Mouse (Mus musculus): Measurements from ENCODE around the gene Cox4i1. TPM values are rescaled to one million over a fixed set of nuclear protein-coding genes. Genes with fewer than 3 reads are reported as not detected.
A peak's percentile ranks its signal among the peaks of the same experiment; 100 is the strongest.

Cox4i1 gene
- total and polyA plus RNA-seq, 3 experiments: 519 to 970 (median 711) TPM

DNA sequence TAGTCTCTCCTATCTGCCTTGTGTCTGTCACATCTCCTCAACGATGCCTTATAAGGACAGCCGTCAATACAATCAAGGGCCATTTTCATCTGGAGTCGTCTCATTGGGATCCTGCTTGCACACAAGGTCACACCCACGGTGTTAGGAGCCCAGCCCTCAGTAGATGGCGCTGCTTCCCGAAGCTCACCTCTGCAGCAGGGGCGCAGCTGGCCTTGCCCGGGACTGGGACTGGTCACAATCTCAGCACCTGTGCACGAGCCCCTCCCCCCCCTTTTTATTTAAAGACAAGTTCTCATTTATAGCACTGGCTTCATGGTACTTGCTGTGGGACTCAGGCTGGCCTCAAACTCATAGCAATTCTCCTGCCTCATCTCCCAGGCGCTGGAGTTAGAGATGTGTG, 15.6 kb downstream of the Cox4i1 start (continued):
- TF ChIP-seq ZC3H11A (IDR thresholded peaks at IDR 0.05; ENCODE audit: low read depth, low read length) (peak; percentile 70), POLR2AphosphoS2 (IDR thresholded peaks at IDR 0.05; ENCODE audit: low read depth, low read length) (no peak), BHLHE40 (IDR thresholded peaks at IDR 0.05; ENCODE audit: low read depth, low read length) (peak; percentile 87), RCOR1 (conservative IDR thresholded peaks at IDR 0.05; ENCODE audit: low read depth, low read length) (no peak), SMC3 (IDR thresholded peaks at IDR 0.05; ENCODE audit: low read depth, low read length) (peak; percentile 96), USF1 (IDR thresholded peaks at IDR 0.05; ENCODE audit: low read depth, low read length) (no peak), ZNF384 (IDR thresholded peaks at IDR 0.05; ENCODE audit: low read depth, low read length) (no peak), ELF1 (IDR thresholded peaks at IDR 0.05; ENCODE audit: low read depth, low read length) (peak; percentile 50; the same call in 1 of the 2 replicates), MAX (IDR thresholded peaks at IDR 0.05; ENCODE audit: low read length) (no peak)

DNA sequence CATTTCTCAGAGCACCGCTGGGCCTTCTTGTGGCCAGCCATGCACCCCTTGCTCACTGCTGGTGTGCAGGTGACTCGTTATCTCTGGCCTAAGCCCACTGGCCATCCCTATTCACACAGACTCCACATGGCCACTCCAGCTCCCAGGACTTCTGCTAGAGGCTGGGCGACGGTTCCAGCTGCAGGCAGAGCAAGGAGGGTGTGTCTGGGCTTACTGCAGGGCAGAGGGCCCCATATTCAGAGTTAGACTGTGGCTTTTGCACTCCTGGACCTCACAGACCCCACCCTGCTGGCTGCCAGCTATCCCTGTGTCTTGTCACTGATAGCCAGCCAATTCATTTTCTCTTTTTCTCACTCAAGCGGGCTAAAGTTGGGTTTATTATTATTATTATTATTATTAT, 16.1 kb downstream of the Cox4i1 start:
- no peaks in the 10 kb centered on the region for H3K36me3 ChIP-seq (replicated peaks in 1 of 2; ENCODE audit: control insufficient read depth in 1 of 2, insufficient read depth in 1 of 2, low read length in 1 of 2)
- H3K4me2 ChIP-seq (ENCODE audit: insufficient read depth, low read depth, poor library complexity, severe bottlenecking): no peak overlapping the region
- peaks cover 15% of the 10 kb centered on the region for H3K27me3 ChIP-seq (replicated peaks)
- no peaks in the 10 kb centered on the region for H3K79me2 ChIP-seq (replicated peaks; ENCODE audit: control insufficient read depth, extremely low read depth, insufficient read depth, poor library complexity, severe bottlenecking)
- DNase-seq (ENCODE audit: extremely low read depth): no peak
- no peak overlapping the region for H3K4me3 ChIP-seq (replicated peaks in 1 of 3; ENCODE audit: low read depth in 2 of 3, low read length in 2 of 3, poor library complexity in 1 of 3)
- peaks cover 24 to 57% of the 10 kb centered on the region in 2 experiments for H3K4me1 ChIP-seq (ENCODE audit: control insufficient read depth in 1 of 2, insufficient read depth in 2 of 2)
- dilution Hi-C loops (cut with MboI; ENCODE audit: extremely low pct_ligation_motif_present, extremely low pct_unique_long_range_greater_than_20kb, low sequenced_read_pairs) (no loop called here), in situ Hi-C loops (cut with MboI; ENCODE audit: low pct_ligation_motif_present, low pct_unique_long_range_greater_than_20kb, low sequenced_read_pairs) (loop anchor here (5.0 kb wide), 1 partner anchor 108 kb away; no protein-coding TSS in a partner anchor)
- H3K27ac ChIP-seq (ENCODE audit: insufficient read depth, low read depth): no peak overlapping the region
- H3K9ac ChIP-seq (ENCODE audit: insufficient read depth, low read depth): no peak overlapping the region
- TF ChIP-seq USF2 (conservative IDR thresholded peaks at IDR 0.05; ENCODE audit: low read depth, low read length): no peak
- TF ChIP-seq ETS1 (conservative IDR thresholded peaks at IDR 0.05; ENCODE audit: low read depth, low read length): no peak
- no peak for TF ChIP-seq PAX5 (IDR thresholded peaks at IDR 0.05; ENCODE audit: low read length)
- TF ChIP-seq NRF1 (IDR thresholded peaks at IDR 0.05; ENCODE audit: low read depth, low read length): no peak
- no peak for TF ChIP-seq GABPA (IDR thresholded peaks at IDR 0.05; ENCODE audit: insufficient replicate concordance, low read depth, low read length)
- TF ChIP-seq CTCF (conservative IDR thresholded peaks at IDR 0.05 in 1 of 2, IDR thresholded peaks at IDR 0.05 in 1 of 2; ENCODE audit: low read depth in 2 of 2, low read length in 2 of 2): no peak
- no peak for TF ChIP-seq SIN3A (IDR thresholded peaks at IDR 0.05; ENCODE audit: low read length)
- TF ChIP-seq SMC3 (IDR thresholded peaks at IDR 0.05; ENCODE audit: low read depth, low read length): no peak
- no peak for TF ChIP-seq IRF4 (IDR thresholded peaks at IDR 0.05; ENCODE audit: low read depth, low read length)
- no peaks in the 10 kb centered on the region for H3K9me3 ChIP-seq (replicated peaks; ENCODE audit: low read length)

DNA sequence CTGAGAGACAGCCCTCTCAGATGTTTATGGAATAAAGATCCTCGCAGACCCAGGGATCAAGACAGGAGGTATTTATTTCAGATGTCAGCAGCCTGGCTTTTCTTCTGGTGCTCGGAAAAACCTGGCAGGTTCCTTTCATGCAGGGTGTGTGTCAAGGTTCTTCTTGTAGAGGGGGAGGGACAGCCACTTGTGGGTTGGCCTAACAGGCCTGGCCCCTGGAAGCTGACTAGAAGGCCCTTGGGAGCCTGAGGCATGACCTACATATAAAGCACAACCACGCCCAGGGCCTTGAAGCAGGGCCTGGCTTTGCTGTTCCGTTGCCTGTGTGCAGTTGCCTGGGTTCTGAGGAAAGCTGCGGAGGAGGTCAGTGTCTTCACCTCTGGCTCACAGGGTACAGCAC, 17.1 kb downstream of the Cox4i1 start:
- DNase-seq (ENCODE audit: extremely low read depth): peak; percentile 41
- Histone ChIP-seq H3K9me3 (replicated peaks; ENCODE audit: low read length) (no peaks in the 10 kb centered on the region), H3K4me3 (replicated peaks in 1 of 3; ENCODE audit: low read depth in 2 of 3, low read length in 2 of 3, poor library complexity in 1 of 3) (peak overlapping the region in 1 of 3 experiments; percentile 16), H3K36me3 (replicated peaks in 1 of 2; ENCODE audit: control insufficient read depth in 1 of 2, insufficient read depth in 1 of 2, low read length in 1 of 2) (no peaks in the 10 kb centered on the region), H3K4me1 (ENCODE audit: control insufficient read depth in 1 of 2, insufficient read depth in 2 of 2) (peaks cover 24 to 57% of the 10 kb centered on the region in 2 experiments), H3K79me2 (replicated peaks; ENCODE audit: control insufficient read depth, extremely low read depth, insufficient read depth, poor library complexity, severe bottlenecking) (no peaks in the 10 kb centered on the region), H3K4me2 (ENCODE audit: insufficient read depth, low read depth, poor library complexity, severe bottlenecking) (no peak overlapping the region), H3K9ac (ENCODE audit: insufficient read depth, low read depth) (no peak overlapping the region), H3K27ac (ENCODE audit: insufficient read depth, low read depth) (no peak overlapping the region), H3K27me3 (replicated peaks) (peaks cover 19% of the 10 kb centered on the region)
- TF ChIP-seq JUN (IDR thresholded peaks at IDR 0.05; ENCODE audit: insufficient read depth, low read depth, low read length) (no peak), USF2 (conservative IDR thresholded peaks at IDR 0.05; ENCODE audit: low read depth, low read length) (no peak), E2F4 (IDR thresholded peaks at IDR 0.05; ENCODE audit: insufficient replicate concordance, low read depth, low read length) (no peak), NRF1 (IDR thresholded peaks at IDR 0.05; ENCODE audit: low read depth, low read length) (no peak), MEF2A (IDR thresholded peaks at IDR 0.05; ENCODE audit: borderline replicate concordance, low read depth, low read length) (no peak), PAX5 (IDR thresholded peaks at IDR 0.05; ENCODE audit: low read length) (no peak), ZMIZ1 (IDR thresholded peaks at IDR 0.05; ENCODE audit: low read depth, low read length) (no peak), TBP (conservative IDR thresholded peaks at IDR 0.05; ENCODE audit: low read depth, low read length) (no peak), RAD21 (IDR thresholded peaks at IDR 0.05; ENCODE audit: low read depth, low read length) (no peak), ETS1 (conservative IDR thresholded peaks at IDR 0.05; ENCODE audit: low read depth, low read length) (no peak)
- dilution Hi-C loops (cut with MboI; ENCODE audit: extremely low pct_ligation_motif_present, extremely low pct_unique_long_range_greater_than_20kb, low sequenced_read_pairs) (no loop called here), in situ Hi-C loops (cut with MboI; ENCODE audit: low pct_ligation_motif_present, low pct_unique_long_range_greater_than_20kb, low sequenced_read_pairs) (no loop called here)
